Mouse (Mus musculus) bone marrow, adult 2 months (tissue): ENCODE measurements around the gene Ptprn2.

Experiments
- CTCF ChIP-seq: fragments of 200-500 bp; IDR thresholded peaks from 2 replicates; pipeline ENCODE4 v1.5.1; 2011; ENCODE audit warnings: low read length, control low read depth; ENCODE audit not compliant: control insufficient read depth, insufficient read depth
- POLR2A ChIP-seq: fragments of 200-500 bp; IDR thresholded peaks from 2 replicates; pipeline ENCODE4 v1.6.1; 2011; ENCODE audit warnings: low read depth, mild to moderate bottlenecking, control low read depth, low read length, borderline replicate concordance; ENCODE audit not compliant: control insufficient read depth

GRCm38 (mm10) chr12:116741300-116741699, 255.8 kb downstream of the Ptprn2 start:
- TF ChIP-seq POLR2A = no peak
- TF ChIP-seq CTCF = no peak
